Mouse (Mus musculus) kidney, embryonic 15.5 days (tissue): ENCODE results near the gene Gm49325. TPM values are rescaled to one million over a fixed set of nuclear protein-coding genes. Genes with fewer than 3 reads are reported as not detected.

ENCODE experiments used
- ATAC-seq: fragments of 200-750 bp; cut with Nextera tagmentation; replicated peaks from 2 replicates; pipeline ENCODE4 v1.8.0; 2017; ENCODE audit warnings: moderate TSS enrichment; ENCODE audit not compliant: low FRiP score
- H3K27ac ChIP-seq: fragments of 300-500 bp; sonication (generic); 2 replicates; pipeline ENCODE4 v1.5.1; 2015; ENCODE audit warnings: mild to moderate bottlenecking, inconsistent platforms
- H3K27me3 ChIP-seq: fragments of 300-500 bp; sonication (generic); 2 replicates; pipeline ENCODE4 v1.6.1; 2015; ENCODE audit warnings: inconsistent platforms
- H3K36me3 ChIP-seq: fragments of 300-500 bp; sonication (generic); 2 replicates; pipeline ENCODE4 v1.6.1; 2015; ENCODE audit warnings: inconsistent platforms
- H3K4me1 ChIP-seq: fragments of 300-500 bp; sonication (generic); 2 replicates; pipeline ENCODE4 v1.6.1; 2015; ENCODE audit warnings: inconsistent platforms
- H3K4me2 ChIP-seq: fragments of 300-500 bp; sonication (generic); 2 replicates; pipeline ENCODE4 v1.6.1; 2015; ENCODE audit warnings: moderate library complexity, mild to moderate bottlenecking, inconsistent platforms
- H3K4me3 ChIP-seq: fragments of 300-500 bp; sonication (generic); replicated peaks from 2 replicates; pipeline ENCODE4 v1.5.1; 2015; ENCODE audit warnings: mild to moderate bottlenecking, inconsistent platforms
- H3K9ac ChIP-seq: fragments of 300-500 bp; sonication (generic); 2 replicates; pipeline ENCODE4 v1.6.1; 2015; ENCODE audit warnings: mild to moderate bottlenecking, inconsistent platforms
- H3K9me3 ChIP-seq: fragments of 300-500 bp; sonication (generic); replicated peaks from 2 replicates; pipeline ENCODE4 v1.6.1; 2016; ENCODE audit warnings: inconsistent platforms
- WGBS: fragments of 180-500 bp; shearing (Covaris S2); methylation state at CpG from one replicate; pipeline ENCODE4 v1.1.7; 2015; ENCODE audit warnings: mixed read lengths; 5-methylcytosine and 5-hydroxymethylcytosine counted together
- polyA plus RNA-seq: library from polyadenylated mRNA; unstranded; fragments of >200 nt; fragmentation: Nextera tagmentation; extraction: Ambion mirVana; gene quantifications from 2 replicates; pipeline ENCODE4 v1.2.1, GENCODE M21; 2015

Gene Gm49325
- polyA plus RNA-seq, 1 experiment from 2014 or later, result 3.6 TPM

GRCm38 (mm10) chr10:77591546-77591945 is 14.5 kb upstream of the Gm49325 start:
- H3K9me3 ChIP-seq, result no peaks in the 10 kb centered on the region; the same call in 1 of the 2 replicates
- peaks cover 87% of the 10 kb centered on the region for H3K36me3 ChIP-seq
- H3K9ac ChIP-seq, result no peak overlapping the region
- no peak overlapping the region for H3K4me3 ChIP-seq
- no peak for ATAC-seq
- 60% methylated on average over 6 of the region's 6 CpGs for WGBS
- H3K4me2 ChIP-seq, result no peak overlapping the region
- H3K27ac ChIP-seq, result peak overlapping the region; percentile 52; the same call in 1 of the 2 replicates
- H3K4me1 ChIP-seq, result peaks cover 34% of the 10 kb centered on the region
- H3K27me3 ChIP-seq, result no peaks in the 10 kb centered on the region

- no peaks in the 10 kb centered on the region; the same call in 1 of the 2 replicates for H3K9me3 ChIP-seq
- no peaks in the 10 kb centered on the region for H3K27me3 ChIP-seq
- H3K4me1 ChIP-seq, result peaks cover under 1% of the 10 kb centered on the region; the same call in 1 of the 2 replicates
- no peak overlapping the region for H3K4me3 ChIP-seq
- H3K4me2 ChIP-seq, result no peak overlapping the region
- no peak overlapping the region for H3K27ac ChIP-seq
- H3K9ac ChIP-seq, result no peak overlapping the region
- ATAC-seq, result no peak
- H3K36me3 ChIP-seq, result peaks cover 81% of the 10 kb centered on the region
- 85% methylated on average over 2 of the region's 2 CpGs for WGBS
Observed at GRCm38 (mm10) chr10:77596060-77596459, 9.9 kb upstream of the Gm49325 start.

DNA sequence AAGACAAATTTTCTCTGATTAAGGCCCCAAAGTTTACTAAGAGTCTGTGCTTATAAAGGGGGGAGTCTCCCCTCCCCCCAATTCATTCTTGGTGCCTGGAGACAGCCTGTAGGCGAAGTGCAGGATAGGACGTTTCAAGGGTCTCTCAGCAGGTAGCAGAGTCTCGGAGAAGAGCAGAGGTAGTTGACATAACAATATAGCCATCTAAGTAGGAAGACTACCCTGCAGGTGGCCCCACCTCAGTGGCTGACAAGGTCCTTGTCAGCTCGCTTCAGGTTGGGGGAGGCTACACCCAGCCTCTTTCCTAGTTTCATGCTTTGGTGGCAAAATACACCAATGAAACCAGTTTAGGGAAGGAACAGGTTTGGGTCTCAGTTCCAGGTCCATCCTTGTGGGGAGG is 3.0 kb upstream of the Gm49325 start:
- Histone ChIP-seq H3K36me3 (peaks cover 16% of the 10 kb centered on the region), H3K4me1 (peaks cover 16% of the 10 kb centered on the region), H3K4me3 (no peak overlapping the region), H3K27ac (no peak overlapping the region), H3K9me3 (no peaks in the 10 kb centered on the region; the same call in none of the 2 replicates), H3K4me2 (no peak overlapping the region), H3K27me3 (no peaks in the 10 kb centered on the region), H3K9ac (no peak overlapping the region)
- 70% methylated on average over 4 of the region's 4 CpGs for WGBS
- ATAC-seq, result no peak

DNA sequence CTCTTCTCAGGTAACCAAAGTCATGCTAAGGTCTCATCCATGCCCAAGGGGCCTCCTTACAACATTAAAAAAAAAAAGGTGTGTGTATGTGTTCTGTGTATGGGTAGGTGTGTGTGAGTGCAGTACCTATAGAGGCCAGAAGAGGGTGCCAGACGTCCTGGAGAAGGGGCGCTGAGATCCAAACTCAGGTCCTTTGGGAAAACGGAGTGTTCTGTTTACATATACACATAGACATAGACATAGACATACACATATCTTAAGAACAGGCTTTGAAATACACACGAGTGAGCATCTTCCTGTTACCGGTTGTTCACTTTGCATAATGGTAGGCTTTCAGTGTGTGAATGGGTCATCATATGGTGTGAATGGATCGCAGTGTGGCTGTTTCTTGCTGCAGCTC is 1.9 kb upstream of the Gm49325 start:
- Histone ChIP-seq H3K4me2 (no peak overlapping the region), H3K36me3 (peaks cover 12% of the 10 kb centered on the region), H3K9ac (no peak overlapping the region), H3K9me3 (no peaks in the 10 kb centered on the region; the same call in none of the 2 replicates), H3K27ac (no peak overlapping the region), H3K4me3 (no peak overlapping the region), H3K4me1 (peaks cover 20% of the 10 kb centered on the region), H3K27me3 (no peaks in the 10 kb centered on the region)
- ATAC-seq, result no peak
- WGBS, result 91% methylated on average over 6 of the region's 6 CpGs

DNA sequence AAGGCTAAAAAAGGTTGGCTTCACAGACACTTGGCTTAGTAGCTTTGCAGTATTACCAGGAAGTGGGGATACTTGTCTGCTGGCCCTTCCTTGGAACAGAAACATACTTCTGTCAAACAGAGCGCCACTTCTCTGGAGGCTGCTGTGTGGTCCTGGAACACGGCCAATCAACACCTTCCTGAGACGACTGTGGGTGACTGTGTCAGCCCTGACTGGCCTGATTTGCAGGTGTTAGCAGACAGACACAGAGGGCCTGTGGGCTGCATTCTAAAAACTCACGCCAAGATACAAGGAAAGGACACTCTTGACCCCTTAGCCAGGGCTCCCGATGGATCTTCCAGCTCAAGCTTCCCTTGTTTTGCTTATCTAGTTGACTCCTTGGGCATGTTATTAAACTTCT is 1.0 kb upstream of the Gm49325 start:
- H3K27ac ChIP-seq, result peak overlapping the region; percentile 99; the same call in 1 of the 2 replicates
- peaks cover 18% of the 10 kb centered on the region for H3K36me3 ChIP-seq
- 75% methylated on average over 5 of the region's 5 CpGs for WGBS
- H3K4me1 ChIP-seq, result peaks cover 20% of the 10 kb centered on the region
- H3K9me3 ChIP-seq, result no peaks in the 10 kb centered on the region; the same call in none of the 2 replicates
- no peak overlapping the region for H3K4me2 ChIP-seq
- no peak overlapping the region for H3K4me3 ChIP-seq
- no peak for ATAC-seq
- H3K9ac ChIP-seq, result no peak overlapping the region
- no peaks in the 10 kb centered on the region for H3K27me3 ChIP-seq

DNA sequence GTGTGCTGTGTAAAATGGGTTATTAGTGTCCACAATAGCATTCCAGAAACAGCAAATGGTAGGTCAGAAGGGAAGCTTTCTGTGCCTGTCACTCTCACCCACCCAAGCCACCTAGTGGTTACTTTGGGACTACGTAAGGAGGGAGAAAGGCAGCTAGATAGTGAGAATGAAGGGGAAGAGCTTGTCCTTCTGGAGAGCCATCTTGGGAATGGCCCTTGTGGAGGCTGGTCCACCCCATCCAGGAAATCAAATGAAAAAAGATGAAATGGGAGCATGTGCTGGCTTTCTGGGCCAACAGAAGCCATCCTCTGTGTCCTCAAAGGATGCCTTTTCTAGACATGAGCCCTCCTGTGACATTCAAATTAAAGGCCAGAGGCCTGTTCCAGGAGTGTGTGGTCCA is 629 bp upstream of the Gm49325 start:
- H3K27ac ChIP-seq, result peak overlapping the region; percentile 99
- peaks cover 20% of the 10 kb centered on the region for H3K4me1 ChIP-seq
- H3K9me3 ChIP-seq, result no peaks in the 10 kb centered on the region; the same call in none of the 2 replicates
- 0 out of 2 replicates have a peak overlapping the region, but pooled peaks have one; percentile 65 for H3K9ac ChIP-seq
- 42% methylated on average over 1 of the region's 1 CpGs for WGBS
- peak overlapping the region; percentile 84 for H3K4me2 ChIP-seq
- H3K4me3 ChIP-seq, result peak overlapping the region; percentile 63
- peaks cover 22% of the 10 kb centered on the region for H3K36me3 ChIP-seq
- ATAC-seq, result peak; percentile 20; the same call in 1 of the 2 replicates
- no peaks in the 10 kb centered on the region for H3K27me3 ChIP-seq

- ATAC-seq, result peak; percentile 44
- H3K27me3 ChIP-seq, result no peaks in the 10 kb centered on the region
- WGBS, result 38% methylated on average over 7 of the region's 7 CpGs
- H3K9ac ChIP-seq, result peak overlapping the region; percentile 65
- H3K36me3 ChIP-seq, result peaks cover 37% of the 10 kb centered on the region
- peaks cover 27% of the 10 kb centered on the region for H3K4me1 ChIP-seq
- H3K9me3 ChIP-seq, result no peaks in the 10 kb centered on the region; the same call in none of the 2 replicates
- peak overlapping the region; percentile 84 for H3K4me2 ChIP-seq
- peak overlapping the region; percentile 99 for H3K27ac ChIP-seq
- peak overlapping the region; percentile 63 for H3K4me3 ChIP-seq
Observed at GRCm38 (mm10) chr10:77606855-77607254, 858 bp downstream of the Gm49325 start.

GRCm38 (mm10) chr10:77607441-77607840 is 1.4 kb downstream of the Gm49325 start:
- no peaks in the 10 kb centered on the region; the same call in 1 of the 2 replicates for H3K9me3 ChIP-seq
- H3K4me2 ChIP-seq, result peak overlapping the region; percentile 84
- ATAC-seq, result no peak
- peaks cover 27% of the 10 kb centered on the region for H3K4me1 ChIP-seq
- H3K36me3 ChIP-seq, result peaks cover 42% of the 10 kb centered on the region
- H3K27me3 ChIP-seq, result no peaks in the 10 kb centered on the region
- H3K9ac ChIP-seq, result peak overlapping the region; percentile 65; the same call in 1 of the 2 replicates
- 52% methylated on average over 5 of the region's 5 CpGs for WGBS
- peak overlapping the region; percentile 63 for H3K4me3 ChIP-seq
- peak overlapping the region; percentile 99; the same call in 1 of the 2 replicates for H3K27ac ChIP-seq

- Histone ChIP-seq H3K4me2 (no peak overlapping the region), H3K27ac (no peak overlapping the region), H3K4me3 (no peak overlapping the region), H3K9ac (no peak overlapping the region), H3K4me1 (peaks cover 31% of the 10 kb centered on the region), H3K27me3 (no peaks in the 10 kb centered on the region), H3K9me3 (no peaks in the 10 kb centered on the region; the same call in 1 of the 2 replicates), H3K36me3 (peaks cover 54% of the 10 kb centered on the region)
- no peak for ATAC-seq
- 93% methylated on average over 8 of the region's 8 CpGs for WGBS
Observed at GRCm38 (mm10) chr10:77608589-77608988, 2.6 kb downstream of the Gm49325 start.

DNA sequence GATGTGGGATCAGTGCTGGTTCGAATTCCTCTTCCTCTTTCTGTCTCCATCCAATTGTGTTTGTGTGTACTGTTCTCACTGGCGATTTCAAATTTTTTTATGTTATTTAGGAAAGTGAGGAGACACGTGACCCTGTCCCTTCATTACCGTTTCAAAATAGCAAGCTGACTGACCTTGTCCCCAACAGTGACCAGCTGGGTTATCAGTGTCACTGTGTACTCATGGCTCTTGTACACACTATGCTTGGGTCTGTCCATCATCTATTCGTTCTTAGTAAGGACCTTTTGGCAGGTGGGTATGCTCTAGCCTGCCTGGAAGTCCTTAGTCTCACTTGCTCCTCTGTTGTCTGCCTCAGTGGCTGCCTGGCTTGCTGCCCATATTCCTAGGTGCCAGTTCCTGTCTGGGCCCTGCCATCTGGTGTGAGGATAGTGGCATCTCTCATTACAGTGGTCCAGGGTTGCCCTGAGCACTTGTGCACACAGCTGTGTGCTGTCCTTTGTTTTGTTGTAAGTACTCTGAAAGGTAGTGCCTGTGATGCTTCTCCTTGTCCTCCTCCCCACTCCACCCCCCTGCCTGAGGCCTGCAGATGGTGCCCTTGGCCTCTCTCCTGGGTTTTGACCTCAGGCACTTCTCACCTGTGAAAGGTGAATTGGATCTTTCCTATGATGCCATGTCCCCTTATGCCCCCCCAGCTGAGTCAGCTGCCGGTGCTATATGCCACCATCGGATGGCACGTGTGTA is 4.4 kb downstream of the Gm49325 start:
- ATAC-seq, result no peak
- H3K4me2 ChIP-seq, result no peak overlapping the region

GRCm38 (mm10) chr10:77613409-77613808 is 7.4 kb downstream of the Gm49325 start:
- Histone ChIP-seq H3K36me3 (peaks cover 95% of the 10 kb centered on the region), H3K4me2 (no peak overlapping the region), H3K4me3 (no peak overlapping the region), H3K4me1 (peaks cover 11% of the 10 kb centered on the region), H3K27ac (peak overlapping the region; percentile 65), H3K9me3 (no peaks in the 10 kb centered on the region), H3K9ac (no peak overlapping the region), H3K27me3 (no peaks in the 10 kb centered on the region)
- 76% methylated on average over 3 of the region's 3 CpGs for WGBS
- ATAC-seq, result peak; percentile 49; the same call in 1 of the 2 replicates

More for the DNA sequence above, 4.4 kb downstream of the Gm49325 start:
- H3K4me1 ChIP-seq, result peaks cover 30% of the 10 kb centered on the region
- no peak overlapping the region for H3K27ac ChIP-seq
- no peak overlapping the region for H3K4me3 ChIP-seq
- no peaks in the 10 kb centered on the region; the same call in 1 of the 2 replicates for H3K9me3 ChIP-seq
- H3K36me3 ChIP-seq, result peaks cover 71% of the 10 kb centered on the region
- 89% methylated on average over 8 of the region's 8 CpGs for WGBS
- no peak overlapping the region for H3K9ac ChIP-seq
- no peaks in the 10 kb centered on the region for H3K27me3 ChIP-seq

DNA sequence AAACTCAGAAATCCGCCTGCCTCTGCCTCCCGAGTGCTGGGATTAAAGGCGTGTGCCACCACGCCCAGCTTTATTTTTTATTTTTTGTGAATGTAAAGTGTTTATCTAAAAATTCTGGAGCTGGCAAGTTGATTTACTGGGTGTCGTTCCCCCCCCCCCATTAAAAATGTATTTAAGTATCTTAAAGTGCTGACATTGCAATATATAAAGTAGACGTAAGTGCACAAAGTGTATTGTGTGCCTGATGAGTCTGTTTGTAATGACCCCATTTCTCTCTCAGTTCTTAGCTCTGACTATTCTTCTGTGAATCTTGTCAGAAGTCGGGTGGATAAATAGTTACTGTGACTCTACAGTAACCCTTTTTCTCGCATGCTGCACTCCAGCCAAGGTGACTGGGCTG is 9.7 kb downstream of the Gm49325 start:
- ATAC-seq, result no peak
- Histone ChIP-seq H3K4me3 (no peak overlapping the region), H3K9ac (no peak overlapping the region), H3K36me3 (peaks cover 82% of the 10 kb centered on the region), H3K27ac (no peak overlapping the region), H3K4me2 (no peak overlapping the region), H3K9me3 (no peaks in the 10 kb centered on the region), H3K27me3 (no peaks in the 10 kb centered on the region), H3K4me1 (peaks cover 8% of the 10 kb centered on the region)
- 91% methylated on average over 8 of the region's 8 CpGs for WGBS
